Mouse (Mus musculus): Measurements from ENCODE around the gene Col16a1. TPM values are rescaled to one million over a fixed set of nuclear protein-coding genes. Genes with fewer than 3 reads are reported as not detected.

Col16a1 gene
- polyA plus RNA-seq, 1 experiment, result 17.1 TPM

GRCm38 (mm10) chr4:130070523-130070922, 22.9 kb downstream of the Col16a1 start:
- TF ChIP-seq CTCF (IDR thresholded peaks at IDR 0.05; ENCODE audit: borderline replicate concordance, extremely low read depth, insufficient read depth, insufficient read length), result no peak
- DNase-seq (ENCODE audit: low read depth), result peak; percentile 32

DNA sequence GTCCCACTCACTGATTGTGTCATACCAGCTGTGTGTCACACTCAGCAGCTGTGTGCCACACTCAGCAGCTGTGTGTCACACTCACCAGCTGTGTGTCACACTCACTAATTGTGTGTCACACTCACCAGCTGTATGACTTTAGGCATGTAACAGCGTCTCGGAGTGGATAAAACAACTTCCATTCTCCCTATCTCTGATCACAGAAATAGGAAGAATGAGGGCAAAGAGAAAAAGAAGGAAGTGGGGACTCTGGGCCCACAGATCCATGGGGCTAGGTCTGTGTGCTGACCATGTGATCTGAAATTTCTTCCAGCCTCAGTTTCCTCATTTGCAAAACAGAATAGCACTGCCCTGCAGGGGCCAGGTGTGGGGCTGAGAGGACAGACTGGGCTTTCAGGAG, 24.1 kb downstream of the Col16a1 start:
- TF ChIP-seq CTCF (IDR thresholded peaks at IDR 0.05; ENCODE audit: borderline replicate concordance, extremely low read depth, insufficient read depth, insufficient read length) (no peak), POLR2A (IDR thresholded peaks at IDR 0.05; ENCODE audit: borderline replicate concordance, extremely low read depth, insufficient read depth, insufficient read length, poor library complexity, severe bottlenecking) (no peak)

GRCm38 (mm10) chr4:130073367-130073766, 25.7 kb downstream of the Col16a1 start:
- TF ChIP-seq POLR2A (IDR thresholded peaks at IDR 0.05; ENCODE audit: borderline replicate concordance, extremely low read depth, insufficient read depth, insufficient read length, poor library complexity, severe bottlenecking) (no peak), CTCF (IDR thresholded peaks at IDR 0.05; ENCODE audit: borderline replicate concordance, extremely low read depth, insufficient read depth, insufficient read length) (no peak)
- DNase-seq (ENCODE audit: low read depth), result no peak

More for the DNA sequence above, 24.1 kb downstream of the Col16a1 start:
- DNase-seq (ENCODE audit: low read depth), result no peak

DNA sequence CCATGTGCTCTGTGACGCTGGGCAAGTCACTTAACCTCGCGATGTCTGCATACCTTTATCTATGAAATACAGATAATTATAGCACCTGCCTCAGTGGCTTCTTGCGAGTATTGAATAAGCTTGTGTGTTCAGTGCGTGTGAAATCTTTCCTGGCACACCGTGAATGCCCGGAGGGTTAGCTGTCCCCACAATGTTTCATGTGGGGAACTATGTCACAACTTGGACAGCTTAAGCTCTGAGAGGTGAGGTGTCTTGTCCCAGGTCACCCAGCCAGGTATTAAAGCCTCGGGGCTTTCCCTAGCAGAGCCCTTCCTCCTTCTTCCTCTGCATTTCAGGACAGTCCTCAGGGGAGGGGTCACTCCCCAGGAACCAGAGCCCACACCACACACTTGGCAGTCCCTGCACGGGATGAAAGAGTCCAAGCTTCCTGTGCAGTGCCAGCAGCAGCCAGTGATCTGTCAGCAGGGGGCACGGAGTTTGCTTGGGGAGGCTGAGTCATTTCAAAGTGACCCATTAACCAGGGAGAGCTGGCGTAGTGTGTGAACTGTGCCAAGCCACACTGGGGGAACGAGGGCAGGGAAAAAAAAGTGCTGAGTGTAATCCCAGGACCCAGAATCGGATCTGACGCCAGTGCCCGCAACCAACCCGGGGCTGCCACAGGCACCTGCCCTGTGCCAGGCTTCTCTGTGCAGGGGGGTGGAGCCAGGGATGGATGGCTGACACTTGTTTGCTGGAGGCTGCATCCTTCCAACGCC, 27.3 kb downstream of the Col16a1 start:
- peak; percentile 69 for DNase-seq (ENCODE audit: low read depth)
- no peak for TF ChIP-seq POLR2A (IDR thresholded peaks at IDR 0.05; ENCODE audit: borderline replicate concordance, extremely low read depth, insufficient read depth, insufficient read length, poor library complexity, severe bottlenecking)
- TF ChIP-seq CTCF (IDR thresholded peaks at IDR 0.05; ENCODE audit: borderline replicate concordance, extremely low read depth, insufficient read depth, insufficient read length), result no peak

GRCm38 (mm10) chr4:130076856-130077255, 29.2 kb downstream of the Col16a1 start:
- DNase-seq (ENCODE audit: low read depth), result no peak
- TF ChIP-seq POLR2A (IDR thresholded peaks at IDR 0.05; ENCODE audit: borderline replicate concordance, extremely low read depth, insufficient read depth, insufficient read length, poor library complexity, severe bottlenecking) (no peak), CTCF (IDR thresholded peaks at IDR 0.05; ENCODE audit: borderline replicate concordance, extremely low read depth, insufficient read depth, insufficient read length) (no peak)

- peak; percentile 68 for DNase-seq (ENCODE audit: low read depth)
- TF ChIP-seq CTCF (IDR thresholded peaks at IDR 0.05; ENCODE audit: borderline replicate concordance, extremely low read depth, insufficient read depth, insufficient read length) (no peak), POLR2A (IDR thresholded peaks at IDR 0.05; ENCODE audit: borderline replicate concordance, extremely low read depth, insufficient read depth, insufficient read length, poor library complexity, severe bottlenecking) (no peak)
Observed at GRCm38 (mm10) chr4:130078816-130079485, 31.3 kb downstream of the Col16a1 start.

DNA sequence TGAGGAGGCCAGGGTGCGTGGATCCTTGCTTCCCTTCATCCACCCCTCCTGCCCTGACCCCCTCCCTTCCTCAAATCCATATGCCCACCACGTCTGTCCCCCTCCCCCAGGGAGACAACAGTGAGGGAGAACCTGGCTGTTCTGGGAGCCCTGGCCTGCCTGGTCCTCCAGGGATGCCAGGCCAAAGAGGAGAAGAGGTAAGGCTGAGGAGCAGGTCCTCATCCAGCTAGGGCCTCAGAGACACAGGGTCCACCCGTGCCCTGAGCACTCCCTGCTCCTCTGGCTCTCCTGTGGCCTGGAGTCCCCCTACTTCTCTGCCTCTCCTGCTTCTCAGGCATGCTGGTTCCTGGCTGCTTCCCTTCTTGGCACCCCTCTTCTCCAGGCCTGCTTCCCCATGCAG, 31.9 kb downstream of the Col16a1 start:
- peak; percentile 24 for DNase-seq (ENCODE audit: low read depth)
- TF ChIP-seq CTCF (IDR thresholded peaks at IDR 0.05; ENCODE audit: borderline replicate concordance, extremely low read depth, insufficient read depth, insufficient read length), result no peak
- TF ChIP-seq POLR2A (IDR thresholded peaks at IDR 0.05; ENCODE audit: borderline replicate concordance, extremely low read depth, insufficient read depth, insufficient read length, poor library complexity, severe bottlenecking), result no peak

DNA sequence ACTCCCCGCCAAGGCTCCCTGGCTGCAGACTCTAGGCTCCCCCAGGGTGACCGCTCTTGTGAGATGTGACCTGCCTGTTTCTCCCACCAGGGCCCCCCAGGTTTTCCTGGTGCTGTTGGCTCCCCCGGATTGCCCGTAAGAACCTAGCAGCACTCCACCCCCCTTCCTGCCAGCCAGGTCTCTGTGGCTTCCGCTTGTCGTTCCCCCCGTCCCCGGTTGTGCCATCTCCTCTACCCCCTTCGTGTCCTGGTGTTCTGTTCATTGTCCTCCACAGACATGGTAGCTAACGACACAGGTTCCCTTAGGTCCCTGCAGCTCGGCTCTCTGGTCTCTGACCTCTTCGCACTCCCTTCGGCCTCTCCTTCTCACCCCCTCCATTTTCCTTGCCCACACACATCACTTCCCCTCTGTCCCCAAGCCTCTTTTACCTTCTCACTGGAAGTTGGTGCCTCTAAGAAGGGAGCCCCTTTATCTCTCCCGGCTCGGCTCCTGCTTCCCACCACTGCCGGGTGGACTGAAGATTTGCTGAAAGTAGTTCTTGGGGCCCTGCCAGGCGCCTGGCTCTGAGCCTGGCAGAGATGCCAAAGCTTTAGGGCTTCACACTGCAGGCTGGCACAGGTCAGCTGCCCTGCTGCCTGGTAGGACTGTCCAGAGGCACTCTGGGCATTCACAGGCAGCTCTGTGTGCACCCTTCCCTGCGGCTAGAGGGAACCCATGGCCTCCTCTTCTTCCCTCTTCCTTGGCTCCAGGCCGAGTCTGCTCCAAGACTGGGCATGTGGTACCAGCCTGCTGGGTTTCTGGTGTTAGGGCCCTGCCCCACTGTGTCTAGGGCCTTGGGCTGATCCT, 33.9 kb downstream of the Col16a1 start:
- peak; percentile 89 for DNase-seq (ENCODE audit: low read depth)
- TF ChIP-seq CTCF (IDR thresholded peaks at IDR 0.05; ENCODE audit: borderline replicate concordance, extremely low read depth, insufficient read depth, insufficient read length), result no peak
- no peak for TF ChIP-seq POLR2A (IDR thresholded peaks at IDR 0.05; ENCODE audit: borderline replicate concordance, extremely low read depth, insufficient read depth, insufficient read length, poor library complexity, severe bottlenecking)

GRCm38 (mm10) chr4:130082211-130082610, 34.6 kb downstream of the Col16a1 start:
- no peak for TF ChIP-seq POLR2A (IDR thresholded peaks at IDR 0.05; ENCODE audit: borderline replicate concordance, extremely low read depth, insufficient read depth, insufficient read length, poor library complexity, severe bottlenecking)
- TF ChIP-seq CTCF (IDR thresholded peaks at IDR 0.05; ENCODE audit: borderline replicate concordance, extremely low read depth, insufficient read depth, insufficient read length), result no peak
- peak; percentile 42 for DNase-seq (ENCODE audit: low read depth)

- no peak for DNase-seq (ENCODE audit: low read depth)
- no peak for TF ChIP-seq POLR2A (IDR thresholded peaks at IDR 0.05; ENCODE audit: borderline replicate concordance, extremely low read depth, insufficient read depth, insufficient read length, poor library complexity, severe bottlenecking)
- no peak for TF ChIP-seq CTCF (IDR thresholded peaks at IDR 0.05; ENCODE audit: borderline replicate concordance, extremely low read depth, insufficient read depth, insufficient read length)
Observed at GRCm38 (mm10) chr4:130084331-130084945, 36.8 kb downstream of the Col16a1 start.
